Mouse (Mus musculus) heart, embryonic 15.5 days (tissue): ENCODE measurements around the gene Tldc1. TPM values are rescaled to one million over a fixed set of nuclear protein-coding genes. Genes with fewer than 3 reads are reported as not detected.

Source experiments
- ATAC-seq: fragments of 200-750 bp; cut with Nextera tagmentation; replicated peaks from 2 replicates; pipeline ENCODE4 v1.8.0; 2017; ENCODE audit warnings: low read depth, moderate TSS enrichment; ENCODE audit not compliant: insufficient number of reproducible peaks, insufficient read depth, low FRiP score
- H3K27ac ChIP-seq: fragments of 300-500 bp; sonication (generic); 2 replicates; pipeline ENCODE4 v1.5.1; 2015; ENCODE audit warnings: mild to moderate bottlenecking, inconsistent platforms
- H3K27me3 ChIP-seq: fragments of 300-500 bp; sonication (generic); 2 replicates; pipeline ENCODE4 v1.6.1; 2015; ENCODE audit warnings: inconsistent platforms
- H3K36me3 ChIP-seq: fragments of 300-500 bp; sonication (generic); 2 replicates; pipeline ENCODE4 v1.6.1; 2015; ENCODE audit warnings: mild to moderate bottlenecking, inconsistent platforms
- H3K4me1 ChIP-seq: fragments of 300-500 bp; sonication (generic); replicated peaks from 2 replicates; pipeline ENCODE4 v1.6.1; 2015; ENCODE audit warnings: inconsistent platforms
- H3K4me2 ChIP-seq: fragments of 300-500 bp; sonication (generic); 2 replicates; pipeline ENCODE4 v1.6.1; 2015; ENCODE audit warnings: inconsistent platforms, mild to moderate bottlenecking, moderate library complexity
- H3K4me3 ChIP-seq: fragments of 300-500 bp; sonication (generic); 2 replicates; pipeline ENCODE4 v1.5.1; 2015; ENCODE audit warnings: mild to moderate bottlenecking, inconsistent platforms
- H3K9ac ChIP-seq: fragments of 300-500 bp; sonication (generic); 2 replicates; pipeline ENCODE4 v1.6.1; 2015; ENCODE audit warnings: mild to moderate bottlenecking, inconsistent platforms
- H3K9me3 ChIP-seq: fragments of 300-500 bp; sonication (generic); replicated peaks from 2 replicates; pipeline ENCODE4 v1.6.1; 2016; ENCODE audit warnings: inconsistent platforms
- WGBS: fragments of 180-500 bp; shearing (Covaris S2); methylation state at CpG from one replicate; pipeline ENCODE4 v1.1.7; 2015; ENCODE audit warnings: mixed read lengths; 5-methylcytosine and 5-hydroxymethylcytosine counted together
- polyA plus RNA-seq: library from polyadenylated mRNA; unstranded; fragments of >200 nt; fragmentation: Nextera tagmentation; extraction: Ambion mirVana; gene quantifications from 2 replicates; pipeline ENCODE4 v1.2.1, GENCODE M21; 2015

Gene Tldc1
- polyA plus RNA-seq, 1 experiment from 2014 or later, result 10.9 TPM

DNA sequence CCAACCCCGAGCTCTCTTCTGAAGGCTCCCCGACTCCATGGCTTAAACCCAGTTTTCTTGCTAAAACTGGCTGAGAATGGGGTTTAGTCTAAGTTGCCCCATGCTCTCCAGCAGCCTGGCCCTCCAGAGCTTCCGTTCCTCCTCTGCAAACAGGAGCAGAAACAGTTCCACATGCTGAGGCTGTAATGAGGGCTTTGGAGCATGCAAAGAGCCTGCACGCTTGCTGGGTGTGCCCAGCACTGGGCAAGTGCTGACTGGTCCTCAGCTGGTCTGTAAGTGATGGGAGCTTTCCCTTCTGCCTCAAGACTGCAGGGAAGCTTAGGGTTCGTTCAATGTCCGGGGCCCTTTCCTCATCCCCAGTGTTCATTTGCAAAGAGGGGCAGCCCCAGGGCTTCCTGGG, 38.0 kb upstream of the Tldc1 start:
- WGBS, result 79% methylated on average over 6 of the region's 6 CpGs
- Histone ChIP-seq H3K4me2 (no peak overlapping the region), H3K27me3 (no peaks in the 10 kb centered on the region), H3K27ac (no peak overlapping the region), H3K36me3 (0 out of 2 replicates have a peak, but pooled peaks cover 2% of the 10 kb centered on the region), H3K9me3 (no peaks in the 10 kb centered on the region), H3K4me3 (no peak overlapping the region), H3K4me1 (peaks cover 22% of the 10 kb centered on the region), H3K9ac (no peak overlapping the region)
- no peak for ATAC-seq

DNA sequence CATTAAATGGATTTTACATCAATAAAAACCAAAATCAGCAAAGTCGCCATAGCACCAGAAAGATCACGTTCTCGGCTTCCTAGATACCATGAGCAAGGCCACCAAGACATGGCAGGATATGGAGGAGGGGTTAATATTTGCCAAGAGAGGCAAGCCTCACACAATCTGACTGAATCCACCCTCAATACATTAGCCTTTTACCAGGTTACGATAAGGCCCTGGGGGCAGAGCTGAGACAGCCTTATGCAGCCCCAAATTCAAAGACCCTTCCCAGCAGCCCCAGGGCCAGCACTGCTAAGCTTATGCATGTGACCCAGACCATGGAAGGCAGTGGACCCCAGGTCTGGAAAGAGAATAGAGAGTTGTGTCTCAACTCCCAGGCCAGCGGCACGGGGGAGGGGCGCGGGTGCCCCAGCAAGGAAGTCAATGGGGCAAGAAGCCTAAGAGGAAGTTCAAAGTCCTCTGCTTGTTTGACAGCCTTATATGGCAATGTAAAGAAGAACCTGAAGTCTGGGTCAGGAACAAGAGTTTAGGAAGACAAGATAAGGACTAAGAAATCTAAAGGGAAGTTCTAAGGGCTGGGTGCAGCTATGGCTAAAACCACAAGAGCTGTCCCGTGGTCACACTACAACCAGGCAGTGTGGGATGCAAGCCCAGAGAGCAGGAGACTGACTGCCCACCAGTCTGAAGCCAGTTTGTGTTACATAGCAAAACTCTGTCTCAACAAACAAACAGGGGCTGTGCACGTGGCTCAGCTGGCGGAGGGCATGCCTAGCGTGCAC, 34.6 kb upstream of the Tldc1 start:
- no peak overlapping the region for H3K4me3 ChIP-seq
- no peaks in the 10 kb centered on the region for H3K36me3 ChIP-seq
- 68% methylated on average over 12 of the region's 12 CpGs for WGBS
- H3K4me2 ChIP-seq, result no peak overlapping the region
- peak overlapping the region; percentile 43; the same call in 1 of the 2 replicates for H3K27ac ChIP-seq
- no peak for ATAC-seq
- no peak overlapping the region for H3K9ac ChIP-seq
- H3K27me3 ChIP-seq, result no peaks in the 10 kb centered on the region
- H3K9me3 ChIP-seq, result no peaks in the 10 kb centered on the region
- peaks cover 22% of the 10 kb centered on the region for H3K4me1 ChIP-seq

DNA sequence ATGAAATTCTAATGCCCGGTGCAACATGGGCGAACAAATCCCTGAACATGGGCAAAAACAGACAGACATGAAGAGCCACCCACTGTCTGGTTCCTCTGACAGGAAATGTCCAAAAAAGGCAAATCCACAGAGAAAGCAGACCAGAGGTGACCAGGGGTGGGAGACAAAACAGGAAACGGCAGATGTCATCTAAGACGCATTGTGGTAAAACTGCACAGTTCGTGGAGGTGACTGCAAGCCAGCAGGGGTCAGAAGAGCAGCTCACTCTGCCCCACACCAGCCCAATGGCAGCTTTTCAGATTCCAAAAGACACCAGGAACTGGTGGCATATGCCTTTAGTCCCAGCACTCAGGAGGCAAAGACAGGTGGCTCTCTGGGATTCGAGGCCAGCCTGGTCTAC, 33.7 kb upstream of the Tldc1 start:
- no peaks in the 10 kb centered on the region for H3K27me3 ChIP-seq
- H3K4me2 ChIP-seq, result no peak overlapping the region
- H3K4me3 ChIP-seq, result no peak overlapping the region
- H3K36me3 ChIP-seq, result no peaks in the 10 kb centered on the region
- H3K9me3 ChIP-seq, result no peaks in the 10 kb centered on the region
- WGBS, result 48% methylated on average over 6 of the region's 6 CpGs
- H3K9ac ChIP-seq, result no peak overlapping the region
- no peak for ATAC-seq
- peaks cover 22% of the 10 kb centered on the region for H3K4me1 ChIP-seq
- H3K27ac ChIP-seq, result peak overlapping the region; percentile 43; the same call in 1 of the 2 replicates

DNA sequence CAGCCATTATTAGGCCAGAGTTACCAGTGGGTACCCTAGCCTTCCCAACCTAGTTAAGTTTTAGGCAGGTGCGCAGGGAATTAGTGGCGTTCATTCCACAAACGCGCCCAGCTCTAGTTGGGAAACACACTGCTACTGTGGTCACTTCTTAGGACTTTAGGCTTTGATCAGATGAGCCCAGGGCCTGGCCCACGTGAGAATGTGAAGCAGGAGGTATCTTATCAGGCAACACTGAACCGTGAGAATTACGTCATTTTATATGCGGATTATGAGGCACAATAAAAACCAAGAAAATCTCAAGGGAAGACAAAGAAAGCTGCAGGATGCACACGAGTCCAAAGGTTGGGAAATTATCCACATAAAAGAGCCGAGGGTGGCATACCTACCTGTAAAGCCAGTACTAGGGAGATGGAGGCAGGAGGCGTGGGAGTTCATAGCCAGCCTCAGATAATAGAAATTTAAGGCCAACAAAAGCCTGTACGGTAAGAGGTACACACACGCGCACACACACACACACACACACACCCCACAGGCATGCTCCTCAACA, 32.8 kb upstream of the Tldc1 start:
- H3K4me2 ChIP-seq, result no peak overlapping the region
- WGBS, result 79% methylated on average over 14 of the region's 14 CpGs

GRCm38 (mm10) chr8:119810127-119810868, 32.1 kb upstream of the Tldc1 start:
- peaks cover 26% of the 10 kb centered on the region for H3K4me1 ChIP-seq
- no peak for ATAC-seq
- 83% methylated on average over 23 of the region's 23 CpGs for WGBS
- no peaks in the 10 kb centered on the region for H3K27me3 ChIP-seq
- H3K4me3 ChIP-seq, result no peak overlapping the region
- no peak overlapping the region for H3K27ac ChIP-seq
- H3K9ac ChIP-seq, result no peak overlapping the region
- no peak overlapping the region for H3K4me2 ChIP-seq
- H3K9me3 ChIP-seq, result no peaks in the 10 kb centered on the region
- H3K36me3 ChIP-seq, result no peaks in the 10 kb centered on the region

More for the DNA sequence above, 32.8 kb upstream of the Tldc1 start:
- no peak overlapping the region for H3K9ac ChIP-seq
- H3K36me3 ChIP-seq, result no peaks in the 10 kb centered on the region
- peaks cover 26% of the 10 kb centered on the region for H3K4me1 ChIP-seq
- H3K9me3 ChIP-seq, result no peaks in the 10 kb centered on the region
- no peak overlapping the region for H3K4me3 ChIP-seq
- no peaks in the 10 kb centered on the region for H3K27me3 ChIP-seq
- no peak for ATAC-seq
- H3K27ac ChIP-seq, result no peak overlapping the region

- H3K9ac ChIP-seq, result no peak overlapping the region
- WGBS, result 96% methylated on average over 9 of the region's 9 CpGs
- H3K27ac ChIP-seq, result no peak overlapping the region
- H3K4me1 ChIP-seq, result peaks cover 26% of the 10 kb centered on the region
- no peaks in the 10 kb centered on the region for H3K27me3 ChIP-seq
- no peaks in the 10 kb centered on the region for H3K9me3 ChIP-seq
- no peaks in the 10 kb centered on the region for H3K36me3 ChIP-seq
- H3K4me3 ChIP-seq, result no peak overlapping the region
- no peak for ATAC-seq
- H3K4me2 ChIP-seq, result no peak overlapping the region
Measured at GRCm38 (mm10) chr8:119809620-119810019, 31.4 kb upstream of the Tldc1 start.

GRCm38 (mm10) chr8:119807687-119808086, 29.5 kb upstream of the Tldc1 start:
- no peak overlapping the region for H3K9ac ChIP-seq
- ATAC-seq, result no peak
- no peak overlapping the region for H3K4me2 ChIP-seq
- no peaks in the 10 kb centered on the region for H3K27me3 ChIP-seq
- whole genome bisulfite sequencing, result 78% methylated on average over 4 of the region's 4 CpGs
- H3K9me3 ChIP-seq, result no peaks in the 10 kb centered on the region
- no peak overlapping the region for H3K4me3 ChIP-seq
- H3K4me1 ChIP-seq, result peaks cover 13% of the 10 kb centered on the region
- H3K27ac ChIP-seq, result no peak overlapping the region
- H3K36me3 ChIP-seq, result no peaks in the 10 kb centered on the region

- ATAC-seq, result no peak; the same call in 1 of the 2 replicates
- WGBS, result 60% methylated on average over 14 of the region's 14 CpGs
Measured at GRCm38 (mm10) chr8:119806422-119807263, 28.4 kb upstream of the Tldc1 start.

GRCm38 (mm10) chr8:119805275-119805674, 27.1 kb upstream of the Tldc1 start:
- H3K36me3 ChIP-seq, result no peaks in the 10 kb centered on the region
- WGBS, result 77% methylated on average over 8 of the region's 8 CpGs
- H3K4me2 ChIP-seq, result no peak overlapping the region
- no peak overlapping the region for H3K27ac ChIP-seq
- no peak overlapping the region for H3K4me3 ChIP-seq
- no peaks in the 10 kb centered on the region for H3K9me3 ChIP-seq
- no peak for ATAC-seq
- H3K9ac ChIP-seq, result no peak overlapping the region
- H3K27me3 ChIP-seq, result no peaks in the 10 kb centered on the region
- H3K4me1 ChIP-seq, result 0 out of 2 replicates have a peak, but pooled peaks cover 6% of the 10 kb centered on the region

More at GRCm38 (mm10) chr8:119806422-119807263, 28.4 kb upstream of the Tldc1 start:
- Histone ChIP-seq H3K27ac (no peak overlapping the region), H3K36me3 (no peaks in the 10 kb centered on the region), H3K27me3 (no peaks in the 10 kb centered on the region), H3K4me2 (no peak overlapping the region), H3K4me3 (no peak overlapping the region), H3K9me3 (no peaks in the 10 kb centered on the region), H3K4me1 (peaks cover 6% of the 10 kb centered on the region; the same call in 1 of the 2 replicates), H3K9ac (no peak overlapping the region)

- Histone ChIP-seq H3K27ac (no peak overlapping the region), H3K36me3 (no peaks in the 10 kb centered on the region), H3K9me3 (no peaks in the 10 kb centered on the region), H3K4me3 (no peak overlapping the region), H3K4me2 (no peak overlapping the region), H3K4me1 (peaks cover 17% of the 10 kb centered on the region), H3K9ac (no peak overlapping the region), H3K27me3 (no peaks in the 10 kb centered on the region)
- no peak for ATAC-seq
- 94% methylated on average over 1 of the region's 1 CpGs for WGBS
Measured at GRCm38 (mm10) chr8:119802592-119802991, 24.4 kb upstream of the Tldc1 start.

- ATAC-seq, result no peak
- Histone ChIP-seq H3K27ac (no peak overlapping the region), H3K4me1 (peaks cover 11% of the 10 kb centered on the region), H3K4me3 (no peak overlapping the region), H3K9me3 (no peaks in the 10 kb centered on the region), H3K36me3 (no peaks in the 10 kb centered on the region), H3K9ac (no peak overlapping the region), H3K27me3 (no peaks in the 10 kb centered on the region), H3K4me2 (no peak overlapping the region)
- 31% methylated on average over 4 of the region's 4 CpGs for WGBS
Measured at GRCm38 (mm10) chr8:119801168-119801567, 23.0 kb upstream of the Tldc1 start.
